Mouse (Mus musculus) spleen, adult 2 months (tissue): ENCODE data around the gene Tent4b.
A peak's percentile ranks its signal among the peaks of the same experiment; 100 is the strongest.

Experiments used
- CTCF ChIP-seq: fragments of 200-500 bp; IDR thresholded peaks from 2 replicates; pipeline ENCODE4 v1.5.1; 2011; ENCODE audit warnings: mild to moderate bottlenecking, inconsistent platforms; ENCODE audit not compliant: insufficient read depth, insufficient read length, insufficient replicate concordance; ENCODE audit errors: extremely low read depth
- POLR2A ChIP-seq: fragments of 200-500 bp; IDR thresholded peaks from 2 replicates; pipeline ENCODE4 v1.6.1; 2011; ENCODE audit warnings: low read depth, low read length, inconsistent platforms

GRCm38 (mm10) chr8:88306511-88306910 lies 107.5 kb downstream of the Tent4b start:
- no peak for TF ChIP-seq POLR2A
- peak; percentile 35; the same call in 1 of the 2 replicates for TF ChIP-seq CTCF
